Mouse (Mus musculus) urinary bladder, adult 18-20 months (tissue): ENCODE data around the gene Pcdh9.

Experiments
- DNase-seq, 2 experiments: peaks; one replicate each; pipeline ENCODE4 v3.0.0; 2022; ENCODE audit warnings: low spot score in 2 of 2, mixed read lengths in 2 of 2

Gene Pcdh9

DNA sequence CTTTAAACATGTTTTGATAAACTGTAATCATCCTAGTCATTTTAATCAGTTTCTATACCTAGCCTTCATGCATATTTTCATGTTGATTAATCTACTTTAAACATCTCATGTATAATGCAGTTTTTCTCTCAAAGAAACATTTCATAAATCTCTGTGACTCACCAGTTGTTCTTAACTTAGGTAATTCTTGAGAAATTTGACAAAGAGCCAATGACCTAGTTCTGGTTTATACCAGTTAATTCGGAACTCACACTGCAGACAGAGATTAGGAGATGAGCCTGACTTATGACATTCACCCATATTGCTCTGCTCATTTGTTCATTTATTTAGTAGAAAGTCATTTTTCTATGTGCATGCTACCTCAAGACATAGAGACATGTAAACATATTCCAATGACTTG lies 328.9 kb downstream of the Pcdh9 start:
- no peak for DNase-seq

GRCm38 (mm10) chr14:93553771-93554170 lies 336.7 kb downstream of the Pcdh9 start:
- no peak for DNase-seq

DNA sequence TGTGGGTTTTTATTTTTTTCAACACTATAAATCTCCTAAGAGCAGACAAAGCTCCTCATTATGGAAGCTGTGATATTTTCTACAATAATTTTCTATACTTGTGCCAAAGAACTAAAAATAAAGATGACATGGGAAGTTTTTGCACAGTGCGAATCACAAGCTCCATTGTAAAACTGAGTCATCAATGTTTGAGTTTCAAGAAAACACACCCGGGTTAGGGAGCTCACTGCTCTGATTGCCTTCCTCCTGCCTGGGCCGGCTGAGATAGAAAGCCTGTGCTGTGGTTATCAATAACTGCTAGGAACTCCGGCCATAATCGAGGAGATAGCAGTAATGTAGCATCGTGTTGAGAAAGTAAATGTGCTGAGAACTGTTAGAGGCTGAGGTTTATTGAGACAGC lies 344.9 kb downstream of the Pcdh9 start:
- no peak for DNase-seq

DNA sequence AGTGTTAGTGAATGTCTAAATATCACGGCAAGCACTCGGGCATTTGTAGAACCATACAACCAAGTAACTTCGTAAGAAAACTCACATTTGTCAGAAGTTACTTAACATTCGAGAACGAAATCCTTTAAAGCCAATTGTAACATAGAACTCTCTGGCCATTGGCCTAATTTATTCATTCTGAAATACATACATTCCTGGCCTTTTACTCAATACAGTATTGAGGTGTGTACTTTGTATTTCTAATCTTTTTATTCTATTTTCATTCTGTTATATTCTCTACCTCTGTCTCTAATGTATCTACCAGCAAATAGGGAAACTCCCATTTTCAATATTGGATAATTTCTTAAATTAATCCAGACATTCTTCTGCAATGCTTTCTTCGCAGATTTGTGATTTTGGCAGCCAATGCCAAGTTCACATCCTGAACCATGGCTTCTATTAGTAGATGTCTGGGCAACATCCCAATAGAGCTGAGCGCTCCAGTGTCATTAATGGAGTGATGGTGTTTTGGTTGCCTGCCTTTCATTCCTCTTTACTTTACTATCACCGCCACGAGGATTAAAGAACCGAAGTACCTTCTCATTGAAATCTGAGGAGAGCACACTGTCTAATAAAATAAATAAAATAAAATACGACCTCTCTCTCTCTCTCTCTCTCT lies 346.4 kb downstream of the Pcdh9 start:
- DNase-seq = no peak

DNA sequence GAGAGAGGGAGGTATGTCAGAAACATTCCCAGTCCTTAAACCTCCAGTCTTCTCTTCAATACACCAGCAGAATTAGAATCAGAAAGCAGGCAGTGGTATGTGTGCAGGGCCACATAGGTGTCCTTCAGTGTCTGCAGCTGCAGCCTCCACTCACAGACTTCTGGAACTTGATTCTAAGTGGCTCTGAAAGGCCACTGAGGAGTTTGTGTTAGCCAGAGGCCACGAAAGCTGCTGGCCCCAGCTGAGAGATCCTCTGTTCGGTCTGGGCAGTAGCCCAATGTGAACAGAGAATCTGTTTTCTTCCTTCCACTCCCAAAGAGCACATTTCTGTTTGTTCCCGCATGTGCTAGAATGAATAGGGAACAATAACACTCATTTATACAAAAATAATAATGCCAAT lies 346.9 kb downstream of the Pcdh9 start:
- DNase-seq = no peak

DNA sequence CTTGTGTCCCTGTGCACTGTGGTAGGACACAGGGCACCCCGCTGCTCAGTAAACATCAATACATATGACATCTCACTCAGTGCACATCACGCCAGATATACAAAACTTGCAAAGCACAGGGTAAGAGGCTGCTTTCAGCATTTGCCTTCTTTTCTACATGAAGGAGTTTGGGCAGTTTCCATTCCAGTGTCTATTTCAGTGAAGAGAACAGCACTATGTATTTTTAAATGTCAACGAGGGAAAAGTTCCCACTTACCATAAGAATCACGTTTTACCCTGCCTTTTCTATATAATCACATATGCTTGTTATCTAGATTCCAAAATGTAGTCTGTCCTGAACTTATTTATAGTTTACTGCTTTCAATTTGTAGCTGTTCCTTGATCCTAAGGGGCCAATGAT lies 355.6 kb downstream of the Pcdh9 start:
- no peak for DNase-seq

DNA sequence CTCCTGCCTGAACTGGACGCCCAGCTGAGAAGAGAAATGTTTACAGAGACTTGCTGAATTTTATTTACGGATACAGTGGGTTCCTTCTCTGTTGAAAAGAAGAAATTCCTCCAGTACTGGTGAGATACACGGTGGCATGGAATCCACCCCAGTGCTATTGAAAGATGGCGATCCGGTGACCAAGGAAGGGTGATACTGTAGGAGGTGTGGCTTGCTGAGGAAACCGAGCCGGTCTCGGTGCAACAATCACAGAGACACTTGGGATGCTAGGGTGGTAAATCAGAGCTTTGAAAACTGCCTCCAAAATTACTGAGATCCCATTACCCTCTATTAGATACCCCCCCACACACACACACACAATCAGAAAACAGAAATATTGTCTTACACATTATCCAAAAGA lies 367.0 kb downstream of the Pcdh9 start:
- no peak for DNase-seq

DNA sequence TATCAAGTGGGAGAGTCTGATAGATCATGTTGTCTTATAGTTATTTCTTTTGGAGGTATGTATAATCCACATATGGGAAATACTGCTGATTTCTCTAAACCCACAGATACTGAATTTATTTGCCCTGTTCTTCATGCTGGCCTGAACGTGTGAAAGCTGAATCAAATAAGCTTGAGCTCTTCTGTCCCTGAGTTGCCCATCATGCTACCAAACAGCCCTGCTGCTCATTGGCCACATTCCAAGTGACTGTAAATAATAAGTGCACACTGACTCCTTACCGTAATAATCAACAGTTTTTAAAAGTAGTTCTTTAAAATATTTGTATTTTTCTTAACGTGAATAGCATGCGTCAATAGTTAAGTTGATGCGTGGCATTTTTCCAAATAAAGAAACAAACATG lies 370.3 kb downstream of the Pcdh9 start:
- no peak for DNase-seq

- no peak for DNase-seq
Measured at GRCm38 (mm10) chr14:93516679-93517078, 373.8 kb downstream of the Pcdh9 start.

DNA sequence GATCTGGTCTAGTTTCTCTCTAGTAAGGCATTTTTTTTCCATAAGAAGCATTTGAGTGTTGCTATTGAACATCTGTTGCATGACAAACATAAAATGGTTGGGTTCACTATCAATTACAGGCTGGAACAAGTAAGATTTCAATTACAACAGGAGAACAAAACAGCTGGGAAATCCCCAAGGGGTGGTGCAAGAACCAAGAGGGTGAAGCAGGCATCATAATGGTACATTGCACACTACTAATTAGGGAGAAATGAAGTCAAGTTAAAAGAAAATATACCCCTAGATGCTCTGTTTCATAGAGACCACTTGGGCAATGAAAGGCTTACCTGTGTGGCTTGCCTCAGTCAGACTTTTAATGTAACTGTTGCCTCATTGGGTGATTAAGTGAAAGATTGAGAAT lies 384.4 kb downstream of the Pcdh9 start:
- DNase-seq = no peak

DNA sequence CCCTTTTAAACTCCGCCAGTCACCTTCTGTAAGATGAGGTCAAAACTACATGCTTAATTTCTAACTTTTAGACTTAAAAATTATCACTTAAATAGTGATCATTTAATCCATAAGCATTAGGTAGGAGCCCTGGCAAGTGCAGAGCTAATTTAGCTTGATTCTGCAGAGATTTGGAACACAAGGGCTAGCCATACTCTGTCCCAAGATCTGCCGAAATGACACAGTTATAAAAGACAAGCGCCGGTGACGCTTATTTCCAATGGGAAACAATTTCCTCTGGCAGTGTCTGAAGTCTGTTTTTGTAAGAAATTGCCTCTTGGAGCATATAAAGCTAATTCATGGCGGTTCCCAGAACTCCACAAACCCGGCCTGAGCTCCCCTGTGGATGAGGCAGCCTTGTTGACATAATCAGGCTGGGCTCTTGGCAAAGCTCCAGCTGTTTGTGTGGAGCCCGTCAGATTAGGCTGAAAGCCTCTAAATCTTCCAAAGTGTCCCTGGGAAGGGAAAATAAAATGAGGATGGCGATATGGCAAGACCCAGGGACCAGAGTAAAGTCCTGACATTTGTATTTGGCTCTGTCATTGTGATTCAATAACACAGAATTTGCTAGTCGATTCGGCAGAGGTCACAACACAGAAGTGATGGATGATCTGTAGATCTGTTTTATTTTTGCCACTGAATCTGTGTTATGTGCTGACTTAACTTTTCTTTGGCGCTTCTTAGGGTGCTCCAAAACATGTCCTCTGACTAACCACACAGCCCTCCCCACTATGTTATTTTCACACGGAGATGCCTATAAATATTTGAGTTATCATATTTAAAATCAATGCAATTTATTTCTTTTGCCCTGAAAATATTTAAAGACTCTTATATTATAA lies 391.4 kb downstream of the Pcdh9 start:
- peak; percentile 1 to 5 for DNase-seq

- no peak for DNase-seq
Measured at GRCm38 (mm10) chr14:93474991-93475390, 415.5 kb downstream of the Pcdh9 start.

DNA sequence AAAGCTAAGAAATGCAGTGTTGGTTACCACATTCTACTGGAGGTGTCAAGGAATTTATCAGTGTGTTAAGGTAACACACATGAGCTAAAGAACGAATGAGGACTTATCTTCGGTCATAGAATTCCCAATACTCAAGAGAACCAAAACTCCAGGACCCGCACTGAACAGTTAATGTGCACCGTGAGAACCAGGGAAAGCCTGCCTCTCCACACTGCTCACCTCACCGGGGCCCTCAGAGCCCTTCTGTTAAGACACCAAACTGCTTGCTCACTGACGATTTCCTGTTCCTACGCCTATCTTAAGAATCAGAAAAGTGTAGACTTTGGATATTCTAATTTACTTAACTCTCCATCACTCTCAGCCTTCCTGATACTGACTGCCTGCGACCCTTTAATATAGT lies 418.0 kb downstream of the Pcdh9 start:
- DNase-seq = no peak

DNA sequence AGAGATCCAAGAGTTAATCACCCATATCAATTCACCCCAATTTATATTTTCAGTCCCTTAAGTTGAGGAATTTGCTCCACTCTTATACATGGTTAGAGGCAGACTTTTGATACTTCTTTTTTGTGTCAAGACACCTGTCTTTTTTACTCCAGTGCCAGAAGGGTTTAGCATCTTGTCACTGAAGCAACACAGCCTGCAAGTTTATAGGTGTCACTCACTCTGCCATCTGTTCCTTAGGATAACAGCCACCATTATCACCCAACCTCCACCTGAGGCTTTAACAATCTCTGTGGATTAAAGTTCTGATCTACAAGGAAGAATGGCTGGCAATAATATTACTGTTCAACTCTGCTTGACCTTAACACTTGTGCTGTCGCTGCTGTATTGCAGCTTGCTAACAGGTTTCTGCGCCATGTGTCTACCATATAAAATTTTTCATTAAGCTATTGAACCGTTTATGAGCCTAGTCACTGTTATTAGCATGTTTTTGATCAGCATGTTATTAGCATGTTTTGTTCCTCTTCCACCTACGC lies 427.1 kb downstream of the Pcdh9 start:
- no peak for DNase-seq

DNA sequence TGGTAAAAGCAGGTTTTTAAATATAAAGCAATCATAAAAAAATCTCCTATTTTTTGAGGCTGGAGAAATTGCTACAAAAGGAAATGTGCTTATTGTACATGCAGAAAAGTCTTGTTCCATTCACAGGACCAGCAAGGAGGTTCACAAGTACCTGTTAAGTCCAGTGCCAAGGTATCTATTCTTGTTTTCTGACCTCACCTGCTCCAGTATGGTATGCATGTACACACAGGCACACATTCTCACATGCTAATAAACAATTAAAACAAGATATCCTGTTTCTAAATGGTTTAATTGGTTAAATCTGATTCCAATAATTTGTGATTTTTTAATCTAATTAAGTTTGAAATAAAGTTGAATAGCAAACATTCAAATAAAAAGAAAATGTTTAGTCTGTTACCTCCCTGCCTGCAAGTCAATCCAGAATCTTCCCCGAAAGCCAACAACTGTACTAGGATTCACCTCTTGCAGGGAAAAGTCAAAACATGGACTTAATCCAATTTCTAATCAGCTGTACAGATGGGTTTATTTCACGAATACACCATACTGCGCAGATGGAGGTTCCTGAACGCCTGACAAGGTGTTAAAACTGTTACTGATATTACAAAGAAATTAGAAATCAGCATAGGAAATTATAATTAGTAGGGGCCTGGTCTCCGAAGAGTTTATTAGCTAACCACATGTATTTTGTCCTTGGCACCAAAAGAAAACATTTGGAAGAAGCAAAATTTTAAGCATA lies 439.4 kb downstream of the Pcdh9 start:
- no peak for DNase-seq

GRCm38 (mm10) chr14:93441852-93442251 lies 448.6 kb downstream of the Pcdh9 start:
- DNase-seq = no peak

GRCm38 (mm10) chr14:93437226-93437625 lies 453.3 kb downstream of the Pcdh9 start:
- DNase-seq = no peak

GRCm38 (mm10) chr14:93416752-93417151 lies 473.7 kb downstream of the Pcdh9 start:
- no peak for DNase-seq

GRCm38 (mm10) chr14:93415496-93415895 lies 475.0 kb downstream of the Pcdh9 start:
- no peak for DNase-seq

DNA sequence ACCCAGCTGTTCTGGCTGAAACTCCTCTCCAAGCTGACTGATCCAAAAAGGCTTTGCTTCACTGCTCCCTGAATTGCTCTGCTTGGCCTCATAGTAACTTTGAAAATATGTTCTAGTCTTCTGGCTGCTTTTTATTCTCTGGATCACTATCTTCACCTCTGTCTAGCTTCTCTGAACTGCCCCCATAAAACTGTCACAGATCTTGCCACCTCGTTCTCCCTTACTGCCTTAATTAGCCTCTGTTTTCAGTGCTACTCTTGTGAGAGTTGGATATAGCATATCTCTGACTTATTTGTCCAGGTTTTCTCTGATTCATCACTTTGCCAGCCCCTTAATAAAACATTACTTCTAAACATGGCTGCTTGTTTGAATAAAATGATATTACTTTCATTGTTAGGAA lies 481.2 kb downstream of the Pcdh9 start:
- DNase-seq = no peak

DNA sequence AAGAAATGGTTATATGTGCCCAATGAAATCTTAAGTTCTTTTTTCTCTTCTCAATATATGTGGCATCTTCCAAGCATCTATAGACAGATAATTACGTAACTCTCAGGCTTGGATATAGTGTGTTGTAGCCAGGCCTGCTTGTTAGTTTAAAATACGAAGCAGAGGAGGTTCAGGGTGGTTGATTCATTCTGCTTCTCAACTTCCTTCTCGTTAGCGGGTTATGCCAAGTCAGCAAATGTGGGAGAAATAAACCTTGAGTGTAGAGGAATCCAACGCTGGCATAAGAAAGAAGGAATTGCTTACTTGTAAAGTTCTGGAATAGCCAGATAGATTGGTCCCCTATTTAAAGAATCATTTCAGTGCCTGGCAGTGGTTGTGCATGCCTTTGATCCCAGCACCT lies 482.7 kb downstream of the Pcdh9 start:
- no peak for DNase-seq

DNA sequence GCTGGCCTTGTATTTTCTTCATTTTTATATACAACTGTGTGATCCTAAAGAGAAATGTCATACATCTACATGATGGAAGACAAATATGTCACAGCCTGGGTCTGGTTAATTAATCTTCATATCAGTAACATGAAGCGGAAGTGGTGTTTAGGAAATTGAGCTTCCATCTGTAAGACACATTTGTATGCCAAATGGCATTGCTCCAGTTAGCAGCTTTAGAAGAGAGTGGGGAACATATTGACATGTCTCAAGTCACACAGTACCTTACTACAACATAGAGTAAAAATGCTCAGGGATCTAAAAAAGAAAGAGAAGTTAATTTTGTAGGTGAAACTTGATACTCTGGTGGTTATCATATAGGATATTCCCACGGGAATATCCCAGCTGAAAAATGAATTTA lies 505.4 kb downstream of the Pcdh9 start:
- no peak for DNase-seq
